Mouse (Mus musculus): ENCODE measurements around the gene Dhx16.

Gene Dhx16

GRCm38 (mm10) chr17:35860831-35861197 lies 18.8 kb upstream of the Dhx16 start:
- DNase-seq: no peak

GRCm38 (mm10) chr17:35861198-35861857 lies 18.3 kb upstream of the Dhx16 start, which contains the start of gene Nrm:
Gene Nrm (plus strand): TSS chr17:35861318.
- peak; percentile 91 to 94 for DNase-seq

- no peak for DNase-seq
These were observed 14.7 kb upstream of the Dhx16 start for GRCm38 (mm10) chr17:35864832-35865353.

GRCm38 (mm10) chr17:35865481-35866280 lies 13.9 kb upstream of the Dhx16 start, which contains the start of gene Ppp1r18:
Gene Ppp1r18 (plus strand): TSS chr17:35865593.
- peak; percentile 42 to 44 for DNase-seq

GRCm38 (mm10) chr17:35866281-35866831 lies 13.3 kb upstream of the Dhx16 start:
- DNase-seq: peak in 1 of 2 experiments; percentile 54

GRCm38 (mm10) chr17:35866911-35867890 lies 12.4 kb upstream of the Dhx16 start:
- peak; percentile 40 to 47 for DNase-seq

- no peak for DNase-seq
These were observed 11.3 kb upstream of the Dhx16 start for GRCm38 (mm10) chr17:35868165-35868820.

GRCm38 (mm10) chr17:35868961-35869345 lies 10.7 kb upstream of the Dhx16 start:
- no peak for DNase-seq

- no peak for DNase-seq
These were observed 10.1 kb upstream of the Dhx16 start for GRCm38 (mm10) chr17:35869346-35870067.

GRCm38 (mm10) chr17:35870151-35870883 lies 9.3 kb upstream of the Dhx16 start:
- no peak for DNase-seq

GRCm38 (mm10) chr17:35870884-35871696 lies 8.5 kb upstream of the Dhx16 start:
- no peak for DNase-seq

GRCm38 (mm10) chr17:35873774-35874519 lies 5.7 kb upstream of the Dhx16 start:
- peak; percentile 88 to 93 for DNase-seq

GRCm38 (mm10) chr17:35874721-35875120 lies 4.9 kb upstream of the Dhx16 start:
- DNase-seq: no peak

- no peak for DNase-seq
These were observed 3.3 kb downstream of the Dhx16 start for GRCm38 (mm10) chr17:35882924-35883323.

- no peak for DNase-seq
These were observed 4.2 kb downstream of the Dhx16 start for GRCm38 (mm10) chr17:35883777-35884176.

- no peak for DNase-seq
These were observed 8.1 kb downstream of the Dhx16 start for GRCm38 (mm10) chr17:35887725-35888124.

- peak; percentile 89 to 97 for DNase-seq
These were observed 17.4 kb downstream of the Dhx16 start, which contains the start of gene 2310061I04Rik for GRCm38 (mm10) chr17:35896781-35897643. Gene 2310061I04Rik (minus strand): TSS chr17:35897431.
